Mouse (Mus musculus): ENCODE measurements around the gene Cntn1. TPM values are rescaled to one million over a fixed set of nuclear protein-coding genes. Genes with fewer than 3 reads are reported as not detected.

The Cntn1 gene
- polyA plus RNA-seq, 1 experiment, result 0.48 TPM

DNA sequence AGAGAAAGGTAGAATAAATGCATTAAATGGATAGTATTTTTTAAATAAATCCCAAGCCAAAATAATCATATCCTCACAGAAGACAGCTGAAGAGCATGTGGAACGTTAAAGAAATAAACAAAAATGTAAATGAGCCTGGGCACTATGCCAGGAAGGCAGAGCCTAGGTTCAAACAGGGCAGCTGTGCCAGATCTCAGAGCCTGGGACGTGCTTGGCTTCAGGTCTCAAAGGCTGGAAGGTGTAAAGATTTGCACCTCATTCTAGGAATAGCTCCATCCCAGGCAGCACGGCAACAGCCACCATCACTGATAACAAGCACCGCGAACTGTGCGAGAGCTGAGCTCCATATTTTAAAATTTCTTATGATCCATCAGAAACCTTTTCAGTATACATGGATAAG is 313.2 kb downstream of the Cntn1 start:
- WGBS, result 53% methylated on average over 6 of the region's 6 CpGs
- DNase-seq (ENCODE audit: low read depth, low spot score), result no peak

GRCm38 (mm10) chr15:92364592-92364991 is 313.6 kb downstream of the Cntn1 start:
- no peak for DNase-seq (ENCODE audit: low read depth, low spot score)

Other genes starting within 250 kb of the Cntn1 start
- not detected in 2 replicates for gene Smgc, start 212.9 kb upstream of the Cntn1 start, polyA plus RNA-seq (2012; rRNA removed)

Measured in large intestine, adult 2 months (tissue).